Mouse (Mus musculus): ENCODE data around the gene Shroom3. TPM values are rescaled to one million over a fixed set of nuclear protein-coding genes. Genes with fewer than 3 reads are reported as not detected.

Shroom3 gene
- total RNA-seq, 1 experiment from 2014 or later: not detected

DNA sequence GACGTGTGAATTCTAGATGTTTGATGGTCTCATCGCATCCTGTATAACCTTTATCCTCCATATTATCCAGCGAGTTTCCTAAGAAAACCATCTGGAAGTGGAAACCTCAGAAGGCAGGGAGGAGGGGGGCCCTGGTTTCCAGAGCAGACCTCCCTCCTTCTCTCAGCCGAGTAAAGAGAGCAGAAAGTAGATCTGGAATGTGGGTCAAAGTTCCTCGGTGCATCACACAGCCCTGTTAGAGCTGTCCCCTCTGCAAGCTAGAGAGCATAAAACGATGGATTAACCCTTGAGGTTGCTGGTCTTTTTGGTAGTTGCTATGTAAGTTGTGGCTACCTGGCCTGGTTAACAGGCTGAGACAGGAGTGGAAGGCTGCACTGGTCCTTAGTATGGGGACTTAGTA, 46.0 kb downstream of the Shroom3 start:
- ATAC-seq (ENCODE audit: extremely low read depth, insufficient number of reproducible peaks, low FRiP score, poor library complexity, severe bottlenecking): no peak

DNA sequence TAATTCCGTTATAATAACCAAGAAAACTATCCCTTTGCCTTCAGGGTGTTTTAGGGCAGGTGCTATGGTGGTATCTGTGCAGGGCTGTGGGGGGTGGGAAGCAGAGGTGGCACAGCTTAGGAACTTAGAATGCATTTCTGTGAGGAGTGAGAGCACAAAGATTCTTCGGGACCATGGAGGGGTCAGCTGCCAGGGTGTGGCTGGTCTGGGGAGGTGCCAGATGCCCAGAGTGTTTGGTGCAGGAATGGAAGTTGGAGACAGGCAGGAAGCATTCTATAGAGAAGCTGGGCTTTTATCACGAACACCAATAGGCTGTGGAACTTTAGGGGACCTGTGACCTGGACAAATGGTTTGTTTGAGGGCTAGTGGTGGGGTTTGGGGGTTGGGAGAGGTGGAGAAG, 58.6 kb downstream of the Shroom3 start:
- ATAC-seq (ENCODE audit: extremely low read depth, insufficient number of reproducible peaks, low FRiP score, poor library complexity, severe bottlenecking): no peak

DNA sequence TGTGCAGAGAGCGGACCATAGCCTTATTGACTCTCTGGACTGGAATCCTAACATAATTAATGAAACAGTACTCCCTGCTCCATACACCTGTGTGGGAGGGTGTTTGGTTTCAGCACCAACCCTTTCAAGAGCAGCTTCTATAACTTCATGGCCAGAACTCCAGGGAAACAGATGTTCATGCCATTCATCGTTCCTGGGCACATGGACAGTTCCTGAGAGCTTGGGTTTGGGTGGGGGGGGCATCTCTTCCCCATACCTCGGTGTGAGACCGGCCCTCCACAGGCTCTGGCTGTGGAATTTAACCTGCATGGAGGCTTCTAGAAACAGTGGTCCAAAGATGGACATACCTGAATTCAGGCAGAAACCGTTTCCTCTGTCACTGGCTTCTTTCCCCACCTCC, 59.5 kb downstream of the Shroom3 start:
- no peak for ATAC-seq (ENCODE audit: extremely low read depth, insufficient number of reproducible peaks, low FRiP score, poor library complexity, severe bottlenecking)

DNA sequence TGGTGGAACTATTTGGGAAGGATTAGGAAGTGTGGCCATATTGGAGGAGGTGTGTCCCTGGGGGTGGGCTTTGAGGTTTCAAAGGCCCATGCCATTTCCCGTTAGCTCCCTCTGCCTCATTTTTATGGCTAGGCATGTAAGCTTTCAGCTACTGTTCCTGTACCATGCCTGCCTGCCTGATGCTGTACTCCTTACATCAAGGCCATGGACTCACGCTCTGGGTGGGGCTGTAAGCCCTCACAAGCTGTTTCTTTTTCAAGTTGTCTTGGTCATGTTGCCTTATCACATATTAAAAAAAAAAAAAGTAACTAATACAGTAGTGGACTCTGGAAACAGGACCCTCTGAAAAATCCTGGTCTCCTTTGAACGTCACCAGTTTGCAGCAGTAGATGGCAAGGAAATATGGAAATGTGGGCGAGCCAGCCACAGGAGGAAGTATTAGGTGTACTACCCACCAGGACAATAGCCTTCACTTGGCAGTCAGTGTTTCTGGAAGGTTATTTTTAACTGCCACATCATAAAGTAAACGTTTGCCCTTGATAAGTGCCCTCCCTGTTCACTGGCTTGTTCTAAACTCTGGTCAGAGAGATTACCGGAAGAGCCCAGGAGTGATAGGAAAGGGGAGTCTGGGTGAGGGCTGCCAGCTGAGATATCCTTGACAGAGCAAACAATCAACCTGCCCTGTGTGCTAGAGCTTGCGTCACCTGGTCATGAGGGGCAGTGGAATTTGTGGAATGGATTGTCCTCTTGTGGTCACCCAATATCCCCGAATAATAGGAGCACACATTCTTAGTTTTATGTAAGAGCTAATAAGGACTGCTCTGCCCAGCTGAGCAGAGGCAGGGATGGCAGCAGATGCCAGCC, 62.4 kb downstream of the Shroom3 start:
- ATAC-seq (ENCODE audit: extremely low read depth, insufficient number of reproducible peaks, low FRiP score, poor library complexity, severe bottlenecking): no peak

DNA sequence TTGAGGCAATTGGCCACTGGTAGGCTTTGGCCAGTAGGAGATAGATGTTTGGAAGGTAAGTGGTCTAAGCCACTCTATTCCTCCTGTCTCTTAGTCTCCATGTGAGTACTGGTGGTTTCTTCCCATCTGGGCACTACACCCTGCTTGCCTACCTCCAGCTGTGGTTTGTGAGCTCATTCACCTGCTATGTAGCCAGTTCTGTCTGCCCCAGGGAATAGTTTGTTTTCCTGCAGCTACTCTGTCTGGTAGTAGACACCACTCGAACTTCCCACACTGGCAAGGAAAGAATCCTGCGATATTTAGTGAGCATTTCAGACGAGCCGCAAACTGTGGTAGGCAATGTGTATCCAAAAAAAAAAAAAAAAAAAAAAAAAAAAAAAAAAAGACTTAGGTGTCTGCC, 68.3 kb downstream of the Shroom3 start:
- no peak for ATAC-seq (ENCODE audit: extremely low read depth, insufficient number of reproducible peaks, low FRiP score, poor library complexity, severe bottlenecking)

DNA sequence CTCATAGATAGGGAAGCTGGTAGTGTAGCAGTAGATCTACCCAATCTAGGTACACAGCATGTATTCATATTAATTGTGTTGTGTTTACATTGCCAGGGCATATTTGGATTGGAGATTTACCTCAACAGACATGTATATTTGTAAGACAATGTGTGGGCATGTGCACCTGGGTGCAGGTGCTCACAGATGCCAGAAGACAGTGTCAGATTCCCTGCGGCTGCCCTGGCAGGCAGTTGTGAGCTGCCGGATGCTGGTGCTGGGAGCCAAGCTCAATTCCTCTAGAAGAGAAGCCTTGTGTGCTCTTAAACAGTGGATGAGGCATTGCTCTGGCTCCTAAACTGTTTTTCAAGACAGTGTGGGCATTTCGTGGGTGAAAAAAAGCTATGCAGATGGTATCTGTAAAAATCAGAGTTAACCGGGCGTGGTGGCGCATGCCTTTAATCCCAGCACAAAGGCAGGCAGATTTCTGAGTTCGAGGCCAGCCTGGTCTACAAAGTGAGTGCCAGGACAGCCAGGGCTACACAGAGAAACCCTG, 72.1 kb downstream of the Shroom3 start:
- ATAC-seq (ENCODE audit: extremely low read depth, insufficient number of reproducible peaks, low FRiP score, poor library complexity, severe bottlenecking): no peak

DNA sequence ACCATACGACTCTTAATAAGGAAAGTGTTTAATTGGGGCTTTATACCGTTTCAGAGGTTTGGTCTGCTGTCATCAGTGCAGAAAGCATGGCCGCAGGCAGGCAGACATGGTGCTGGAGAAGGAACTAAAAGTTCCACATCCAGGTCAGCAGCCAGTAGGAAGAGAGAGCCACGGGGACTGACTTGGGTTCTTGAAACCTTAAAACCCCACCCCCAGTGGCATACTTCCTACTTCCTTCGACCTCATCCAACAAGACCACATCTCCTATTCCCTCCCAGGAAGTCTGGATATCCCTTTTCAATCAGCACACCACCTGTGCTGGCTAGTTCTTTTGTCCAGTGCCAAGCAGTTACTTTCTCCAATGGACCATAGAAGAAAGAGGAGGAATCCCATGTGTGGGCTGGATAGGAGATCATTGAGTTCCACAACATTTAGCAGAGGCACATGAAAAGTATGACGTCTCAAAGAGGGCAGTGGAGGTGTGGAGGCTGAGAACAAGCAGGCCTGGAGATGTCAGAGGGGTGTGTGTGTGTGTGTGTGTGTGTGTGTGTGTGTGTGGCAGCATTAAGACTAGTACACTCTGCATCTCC, 76.0 kb downstream of the Shroom3 start:
- ATAC-seq (ENCODE audit: extremely low read depth, insufficient number of reproducible peaks, low FRiP score, poor library complexity, severe bottlenecking): no peak

DNA sequence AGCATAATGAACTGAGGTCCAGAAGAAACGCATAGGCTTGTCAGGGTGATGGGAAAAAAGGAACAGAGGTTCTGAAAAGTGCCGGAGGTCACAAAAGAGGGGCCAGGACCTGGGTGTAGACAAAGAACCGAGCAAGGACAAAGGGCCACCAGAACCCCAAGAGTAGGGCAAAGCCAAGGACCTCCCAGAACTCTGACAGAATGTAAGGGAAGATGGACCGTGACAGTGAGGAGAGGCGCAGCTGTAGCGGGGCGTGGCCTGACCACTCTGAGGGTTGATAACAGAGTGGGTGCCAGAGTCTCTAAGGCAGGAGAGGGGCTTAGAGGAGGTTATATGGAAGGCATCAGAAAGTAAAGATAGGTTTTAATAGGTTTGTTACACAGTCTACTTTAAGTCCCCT, 77.3 kb downstream of the Shroom3 start:
- no peak for ATAC-seq (ENCODE audit: extremely low read depth, insufficient number of reproducible peaks, low FRiP score, poor library complexity, severe bottlenecking)

DNA sequence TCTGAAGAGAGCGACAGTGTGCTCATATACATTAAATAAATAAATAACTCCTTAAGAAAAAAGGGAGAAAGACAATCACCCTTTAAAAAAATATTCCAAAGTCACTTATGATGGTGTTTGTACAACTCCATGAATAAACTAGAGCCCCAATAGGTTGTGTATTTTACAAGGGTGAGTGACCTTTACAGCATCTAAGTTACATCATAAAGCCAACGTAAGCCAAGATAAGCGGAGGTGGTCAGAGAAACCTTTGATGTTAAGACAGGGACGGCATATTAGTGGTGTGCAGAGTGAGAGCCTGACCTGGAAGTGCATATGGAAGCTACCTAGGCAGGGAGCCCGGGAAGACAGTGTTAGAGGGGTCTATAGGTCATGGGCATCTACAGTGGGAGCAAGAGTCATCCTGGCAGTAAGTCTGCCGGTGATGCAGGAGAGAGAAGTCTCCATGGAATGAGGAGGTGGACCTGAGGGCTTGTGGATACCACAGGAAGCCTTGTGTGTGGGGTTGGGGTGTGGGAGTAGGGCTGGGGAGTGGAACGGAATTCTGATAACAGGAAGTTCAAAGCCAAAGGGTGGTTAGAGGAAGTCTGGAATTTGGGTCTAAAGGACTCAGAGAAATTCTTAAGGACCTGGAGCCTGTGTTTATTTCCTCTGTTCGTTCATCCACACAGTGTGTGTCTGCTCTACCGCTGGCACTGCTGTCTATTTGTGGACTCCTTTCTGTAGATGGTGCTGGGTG, 78.5 kb downstream of the Shroom3 start:
- ATAC-seq (ENCODE audit: extremely low read depth, insufficient number of reproducible peaks, low FRiP score, poor library complexity, severe bottlenecking): no peak

DNA sequence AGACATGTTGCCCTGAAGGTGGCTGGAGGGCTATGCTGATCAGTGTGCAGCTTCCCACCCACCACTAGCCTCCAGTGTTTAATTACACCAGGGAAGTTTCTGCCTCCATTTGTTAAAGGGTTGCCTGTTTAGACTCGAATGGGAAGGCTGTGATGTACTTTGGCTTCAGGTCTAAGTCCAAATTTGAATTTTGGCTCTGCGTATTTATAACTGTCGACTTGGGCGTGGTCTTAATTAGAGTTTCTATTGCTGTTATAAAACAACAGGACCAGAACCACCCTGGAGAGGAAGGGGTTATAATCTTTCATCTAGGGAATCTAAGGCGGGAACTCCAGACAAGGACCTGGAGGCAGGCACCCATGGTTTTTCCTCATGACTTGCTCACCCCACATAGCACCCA, 79.2 kb downstream of the Shroom3 start:
- ATAC-seq (ENCODE audit: extremely low read depth, insufficient number of reproducible peaks, low FRiP score, poor library complexity, severe bottlenecking): no peak

DNA sequence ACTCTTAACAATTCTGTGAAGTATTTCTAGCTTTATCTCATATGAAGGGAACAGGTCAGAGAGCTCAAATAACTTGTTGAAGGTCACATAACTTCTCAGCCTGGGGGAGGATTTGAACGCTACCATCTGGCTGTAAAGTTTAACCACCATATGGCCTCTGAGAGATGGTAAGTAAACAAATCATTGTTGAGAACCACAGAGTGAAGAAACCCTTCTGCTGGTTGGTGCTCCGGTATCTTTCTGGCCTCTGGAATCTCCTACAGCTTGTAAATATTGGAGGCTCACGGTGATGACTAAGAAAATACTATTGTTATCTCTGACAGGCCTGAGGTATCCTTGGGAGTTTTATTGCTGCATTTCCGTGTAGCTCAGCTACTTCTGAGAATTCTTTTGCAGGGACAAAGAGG, 80.3 kb downstream of the Shroom3 start:
- ATAC-seq (ENCODE audit: extremely low read depth, insufficient number of reproducible peaks, low FRiP score, poor library complexity, severe bottlenecking): no peak

DNA sequence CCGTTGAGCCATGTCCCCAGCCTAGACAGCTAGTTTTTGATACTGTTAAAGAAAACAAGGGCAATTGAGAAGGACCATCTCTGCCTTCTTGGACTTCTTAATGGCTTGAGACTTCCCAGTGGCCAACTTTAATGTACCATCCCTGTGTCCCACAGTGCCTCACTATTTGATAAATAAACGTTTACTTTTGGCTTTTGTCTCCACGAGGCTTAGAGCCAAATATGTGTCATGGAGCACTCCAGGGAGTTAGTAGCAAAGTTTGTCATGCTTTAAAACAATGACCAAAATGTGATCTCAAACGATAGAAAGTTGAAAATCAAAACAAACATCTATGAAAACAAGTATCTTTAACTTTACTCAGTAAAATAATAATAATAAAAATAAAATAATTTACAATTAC, 83.1 kb downstream of the Shroom3 start:
- no peak for ATAC-seq (ENCODE audit: extremely low read depth, insufficient number of reproducible peaks, low FRiP score, poor library complexity, severe bottlenecking)

DNA sequence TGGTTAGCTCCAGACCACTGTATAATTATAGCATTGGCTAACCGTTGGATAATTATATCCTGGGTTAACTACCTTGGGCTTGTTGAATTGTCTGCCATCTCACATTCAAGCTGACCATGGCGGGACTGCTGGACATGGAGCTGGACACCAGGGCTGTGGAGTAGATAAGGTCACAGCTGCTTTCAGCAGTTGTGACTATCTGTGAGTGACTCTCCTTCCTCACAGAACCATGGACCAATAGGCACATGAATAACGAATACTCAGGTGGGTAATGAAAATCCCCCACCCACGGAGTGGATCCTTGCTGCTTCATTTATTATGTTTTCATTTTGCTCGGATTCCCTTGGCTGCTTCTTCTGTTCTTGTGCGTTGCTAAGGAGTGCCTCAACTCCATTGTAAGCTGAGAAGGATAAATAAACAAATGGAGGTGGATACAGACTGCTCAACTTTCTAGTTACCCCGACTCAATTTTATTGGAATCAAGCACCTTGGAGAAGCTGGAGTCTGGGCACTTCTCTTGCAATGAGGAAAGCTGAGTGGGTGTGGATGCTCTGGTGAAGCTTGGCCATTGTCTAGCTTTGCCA, 84.1 kb downstream of the Shroom3 start:
- no peak for ATAC-seq (ENCODE audit: extremely low read depth, insufficient number of reproducible peaks, low FRiP score, poor library complexity, severe bottlenecking)

DNA sequence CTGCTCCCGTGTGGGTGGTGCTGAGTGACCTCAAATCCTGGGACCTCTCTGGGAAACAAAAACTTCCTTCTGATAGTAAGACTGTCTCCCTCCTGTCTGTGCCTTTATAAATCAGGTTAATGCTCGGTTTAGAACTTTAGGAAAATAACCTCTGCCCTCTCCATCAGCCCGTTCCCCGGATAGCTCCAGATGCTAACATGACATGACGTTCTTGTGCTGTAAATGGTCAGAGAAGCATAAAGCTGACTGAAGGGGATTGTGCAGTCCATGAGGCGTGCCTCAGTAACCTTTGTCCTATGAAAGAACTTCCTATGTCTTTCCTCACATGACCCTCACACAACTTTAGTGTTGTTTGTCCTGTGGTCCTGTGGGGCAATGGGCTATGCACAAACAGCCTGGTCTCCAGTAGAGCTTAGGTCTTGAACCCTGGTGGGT, 84.6 kb downstream of the Shroom3 start:
- no peak for ATAC-seq (ENCODE audit: extremely low read depth, insufficient number of reproducible peaks, low FRiP score, poor library complexity, severe bottlenecking)

DNA sequence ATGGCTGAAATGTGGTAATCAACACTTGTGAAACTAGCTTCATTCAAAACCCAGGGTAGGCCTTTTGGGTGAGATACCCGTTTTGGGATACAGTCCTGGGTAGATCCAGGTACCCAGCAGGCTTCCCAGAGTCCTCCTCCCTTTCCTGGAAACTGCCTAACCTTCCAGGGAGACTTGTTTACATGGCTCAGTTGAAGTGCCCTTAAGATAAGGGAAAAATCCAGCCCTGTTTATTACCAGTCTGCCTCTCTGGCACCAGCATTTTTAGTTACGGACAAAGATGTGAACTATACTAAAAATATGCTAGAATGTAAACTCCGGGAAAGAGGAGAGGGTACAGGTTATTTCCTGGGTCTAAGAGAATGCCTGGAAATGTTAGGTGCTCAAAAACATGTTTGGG, 90.6 kb downstream of the Shroom3 start:
- ATAC-seq (ENCODE audit: extremely low read depth, insufficient number of reproducible peaks, low FRiP score, poor library complexity, severe bottlenecking): no peak

DNA sequence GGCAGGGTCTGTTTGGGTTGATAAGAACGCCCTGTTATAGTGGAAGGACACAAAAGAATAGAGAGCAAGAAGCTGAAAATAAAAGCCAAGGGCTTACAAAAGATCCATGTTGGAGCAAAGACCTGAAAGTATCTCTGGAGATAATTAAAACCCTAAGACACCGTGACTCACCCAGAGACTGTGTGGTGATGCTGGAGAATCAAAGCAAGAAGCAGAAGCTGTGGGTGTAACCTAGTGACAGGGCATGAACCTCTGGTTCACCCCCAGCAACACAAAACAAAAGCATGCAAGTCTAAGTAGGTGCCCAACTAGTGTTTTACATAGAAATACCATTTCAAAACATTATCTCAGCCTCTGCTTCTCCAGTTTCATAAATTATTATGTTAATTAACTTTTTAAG, 91.2 kb downstream of the Shroom3 start:
- ATAC-seq (ENCODE audit: extremely low read depth, insufficient number of reproducible peaks, low FRiP score, poor library complexity, severe bottlenecking): no peak

DNA sequence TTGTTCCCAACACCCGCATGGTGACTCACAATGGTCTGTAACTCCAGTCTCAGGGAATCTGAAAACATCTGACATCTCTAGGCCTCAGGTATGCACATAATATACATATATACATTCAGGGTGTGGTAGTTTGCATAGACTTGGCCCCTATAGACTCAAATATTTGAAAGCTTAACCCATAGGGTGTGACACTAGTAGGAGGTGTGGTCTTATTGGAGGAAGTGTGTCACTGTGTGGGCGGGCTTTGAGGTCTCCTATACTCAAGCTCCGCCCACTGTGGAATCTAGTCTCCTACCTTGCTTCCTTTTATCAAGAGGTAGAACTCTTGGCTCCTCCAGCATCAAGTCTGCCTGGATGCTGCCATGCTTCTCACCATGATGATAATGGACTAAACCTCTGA, 91.7 kb downstream of the Shroom3 start:
- no peak for ATAC-seq (ENCODE audit: extremely low read depth, insufficient number of reproducible peaks, low FRiP score, poor library complexity, severe bottlenecking)

DNA sequence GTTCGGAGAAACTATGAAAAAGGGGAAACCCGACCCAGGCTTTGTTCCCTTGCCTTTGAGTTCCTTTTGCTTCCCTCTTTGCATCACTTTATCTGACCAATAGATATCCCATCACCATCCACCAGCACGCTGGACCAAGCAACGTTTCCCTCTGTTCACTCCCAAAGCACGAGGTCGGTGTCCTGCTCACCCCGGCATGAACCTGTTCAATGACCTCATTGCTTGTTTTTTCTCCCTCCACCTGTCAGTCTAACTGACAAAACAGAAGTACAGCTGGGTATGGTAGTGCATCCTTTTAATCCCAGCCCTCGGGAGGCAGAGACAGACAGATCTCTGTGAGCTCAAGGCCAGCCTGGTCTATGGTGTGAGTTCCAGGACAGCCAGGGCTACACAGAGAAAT, 95.2 kb downstream of the Shroom3 start:
- ATAC-seq (ENCODE audit: extremely low read depth, insufficient number of reproducible peaks, low FRiP score, poor library complexity, severe bottlenecking): no peak

DNA sequence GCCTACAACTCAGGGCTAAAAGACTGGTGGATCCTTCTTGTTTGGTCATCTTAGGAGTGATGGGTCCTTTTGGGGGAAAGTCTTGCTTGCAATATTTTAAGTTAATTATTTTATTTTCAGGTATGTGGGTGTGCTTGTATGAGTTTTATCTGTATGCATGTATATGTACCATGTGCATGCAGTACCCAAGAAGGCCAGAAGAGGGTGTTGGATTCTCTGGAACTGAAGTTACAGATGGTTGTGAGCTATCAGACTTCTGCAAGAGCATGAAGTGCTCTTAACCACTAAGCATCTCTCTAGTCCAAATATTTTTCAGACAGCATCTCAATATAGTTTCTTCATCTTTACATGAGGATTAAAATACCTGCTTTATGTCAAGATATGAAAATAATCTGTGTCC, 97.8 kb downstream of the Shroom3 start:
- no peak for ATAC-seq (ENCODE audit: extremely low read depth, insufficient number of reproducible peaks, low FRiP score, poor library complexity, severe bottlenecking)

Data from neutrophil, adult 5-6 weeks (primary cell).